Mouse (Mus musculus) heart, adult 9 months (tissue): ENCODE measurements at regions not wholly inside any gene's neighbourhood (a gene's known extent, or its start where the extent isn't known, plus 50 kb on each side); places are given as distances from the start of the nearest gene placed in this dataset.
"Not testable (repeated sequence)": the region's sequence is repeated elsewhere in the genome, so short reads cannot be mapped to it uniquely, and the experiment has no call there.

ENCODE experiments used
- DNase-seq, 2 experiments: peaks; one replicate each; pipeline ENCODE4 v3.0.0; 2022; ENCODE audit warnings: low spot score in 2 of 2

GRCm38 (mm10) chr12:106308956-106309610 is 299.1 kb downstream of the Vrk1 start:
- DNase-seq: no peak

- DNase-seq: no peak
Observed at GRCm38 (mm10) chr12:106310171-106310570, 300.1 kb downstream of the Vrk1 start.

- no peak for DNase-seq
Observed at GRCm38 (mm10) chr12:106310585-106311319, 300.7 kb downstream of the Vrk1 start.

- DNase-seq: no peak
Observed at GRCm38 (mm10) chr12:106311320-106311825, 301.3 kb downstream of the Vrk1 start.

GRCm38 (mm10) chr12:106311831-106312600 is 302.0 kb downstream of the Vrk1 start:
- no peak for DNase-seq

GRCm38 (mm10) chr12:106317738-106318137 is 307.7 kb downstream of the Vrk1 start:
- DNase-seq: no peak

- DNase-seq: no peak
Observed at GRCm38 (mm10) chr12:106321511-106321910, 311.5 kb downstream of the Vrk1 start.

GRCm38 (mm10) chr12:106326611-106327010 is 316.6 kb downstream of the Vrk1 start:
- DNase-seq: no peak

GRCm38 (mm10) chr12:106327351-106327750 is 317.3 kb downstream of the Vrk1 start:
- DNase-seq: no peak

GRCm38 (mm10) chr12:106357867-106358266 is 347.8 kb downstream of the Vrk1 start:
- DNase-seq: no peak

- DNase-seq: not testable (repeated sequence)
Observed at GRCm38 (mm10) chr12:106361646-106362045, 351.6 kb downstream of the Vrk1 start.

GRCm38 (mm10) chr12:106374840-106375375 is 364.9 kb downstream of the Vrk1 start:
- no peak for DNase-seq

GRCm38 (mm10) chr12:106375886-106376285 is 365.9 kb downstream of the Vrk1 start:
- DNase-seq: no peak

GRCm38 (mm10) chr12:106376783-106377182 is 366.8 kb downstream of the Vrk1 start:
- DNase-seq: no peak

GRCm38 (mm10) chr12:106377281-106377680 is 367.3 kb downstream of the Vrk1 start:
- DNase-seq: no peak

- DNase-seq: no peak
Observed at GRCm38 (mm10) chr12:106377761-106378160, 367.7 kb downstream of the Vrk1 start.

GRCm38 (mm10) chr12:106378303-106379075 is 368.5 kb downstream of the Vrk1 start:
- no peak for DNase-seq

GRCm38 (mm10) chr12:106379151-106379594 is 369.1 kb downstream of the Vrk1 start:
- no peak for DNase-seq

GRCm38 (mm10) chr12:106379779-106380178 is 369.8 kb downstream of the Vrk1 start:
- DNase-seq: no peak

- DNase-seq: no peak
Observed at GRCm38 (mm10) chr12:106381821-106382220, 371.8 kb downstream of the Vrk1 start.

- no peak for DNase-seq
Observed at GRCm38 (mm10) chr12:106389214-106389613, 379.2 kb downstream of the Vrk1 start.
